Mouse (Mus musculus) CD4-positive helper T cell, adult 2 months (primary cell): ENCODE measurements around the gene Rfx3.

ENCODE experiments used
- DNase-seq: peaks from one replicate; pipeline ENCODE4 v3.0.0-alpha.2; 2012; ENCODE audit warnings: low read depth, missing footprints, low spot score

The Rfx3 gene

DNA sequence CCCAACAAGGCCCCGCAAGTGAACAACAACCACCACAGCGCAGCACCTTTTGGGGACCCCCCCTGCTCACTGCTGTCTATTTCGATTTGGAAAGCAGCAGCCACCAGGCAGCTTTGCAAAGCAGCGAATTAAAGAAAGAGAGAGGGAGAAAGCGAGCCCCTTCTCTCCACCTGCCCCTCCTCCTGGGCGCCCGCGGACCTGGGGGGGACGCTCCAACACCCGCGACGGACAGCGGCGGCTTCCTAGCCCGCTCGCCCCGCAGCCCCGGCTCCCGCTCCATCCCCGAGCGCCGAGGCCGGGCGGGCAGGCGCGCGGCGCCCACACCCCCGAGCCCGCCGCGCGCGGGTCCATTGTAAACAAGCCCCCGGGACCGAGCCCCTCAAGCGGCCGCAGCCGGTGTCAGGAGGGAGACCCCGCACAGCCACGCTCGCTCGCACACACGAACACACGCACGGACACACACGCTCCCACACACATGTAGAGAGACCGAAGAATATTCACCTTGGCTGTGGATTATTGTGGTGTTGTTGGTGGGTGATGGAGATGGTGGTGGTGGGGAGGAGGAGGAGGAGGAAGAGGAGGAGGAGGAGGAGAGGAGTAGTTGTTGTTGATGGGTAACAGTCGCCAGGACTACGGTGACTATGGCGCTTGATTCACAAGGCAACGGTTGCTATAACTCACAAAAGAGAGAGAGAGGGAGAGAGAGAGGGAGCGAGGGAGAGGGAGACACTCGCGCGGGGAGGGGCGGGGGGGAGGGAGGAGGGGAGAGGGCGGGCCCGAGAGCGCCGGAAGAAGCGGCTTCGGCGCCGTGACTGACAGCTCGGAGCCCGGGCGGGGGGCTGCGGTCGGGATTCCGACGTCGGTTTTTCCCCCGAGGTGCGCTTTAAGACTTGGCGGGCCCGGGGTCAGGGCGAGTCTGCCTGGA is at the start of gene Rfx3:
Gene Rfx3, minus strand, starts transcription at position 696 of the 925 bp plus-strand sequence.
- peak; percentile 94 for DNase-seq

DNA sequence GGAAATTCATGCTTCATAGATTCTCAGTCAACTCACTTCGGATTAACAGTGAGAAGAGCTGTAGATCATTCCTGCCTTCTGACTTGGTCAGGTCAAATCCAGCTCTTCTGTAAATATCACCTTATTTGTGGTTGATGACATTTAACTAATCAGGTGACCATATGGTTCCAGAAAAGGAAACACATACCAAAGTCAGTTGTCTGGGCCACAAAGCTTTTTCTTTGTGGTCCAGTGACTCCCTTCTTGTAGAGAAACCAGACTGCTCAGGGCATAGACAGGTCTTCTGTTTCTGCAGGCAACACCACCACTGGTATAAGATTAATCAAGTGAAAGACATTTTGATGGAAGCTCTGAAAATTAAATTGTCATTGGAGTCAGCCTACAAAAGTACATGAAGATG is 41.1 kb upstream of the Rfx3 start:
- DNase-seq = no peak

DNA sequence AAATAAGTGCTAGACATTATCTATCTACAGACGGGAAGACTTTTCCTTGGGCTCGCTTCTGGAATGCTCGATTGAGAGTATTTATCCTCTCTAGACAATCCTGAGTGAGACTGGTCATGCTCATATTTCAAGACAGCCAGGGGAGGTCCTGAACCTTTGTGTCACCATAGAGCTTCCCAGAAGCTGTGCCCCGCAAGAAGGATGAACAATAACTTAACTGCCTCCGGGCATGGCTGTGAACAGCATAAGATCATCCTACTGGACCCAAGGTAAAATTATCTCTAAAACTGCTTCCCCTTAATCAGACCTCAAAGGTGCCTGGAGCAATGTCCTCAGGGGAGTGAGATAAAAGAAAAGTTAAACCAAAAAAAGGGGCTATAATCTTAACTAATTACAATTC is 40.6 kb upstream of the Rfx3 start:
- no peak for DNase-seq

DNA sequence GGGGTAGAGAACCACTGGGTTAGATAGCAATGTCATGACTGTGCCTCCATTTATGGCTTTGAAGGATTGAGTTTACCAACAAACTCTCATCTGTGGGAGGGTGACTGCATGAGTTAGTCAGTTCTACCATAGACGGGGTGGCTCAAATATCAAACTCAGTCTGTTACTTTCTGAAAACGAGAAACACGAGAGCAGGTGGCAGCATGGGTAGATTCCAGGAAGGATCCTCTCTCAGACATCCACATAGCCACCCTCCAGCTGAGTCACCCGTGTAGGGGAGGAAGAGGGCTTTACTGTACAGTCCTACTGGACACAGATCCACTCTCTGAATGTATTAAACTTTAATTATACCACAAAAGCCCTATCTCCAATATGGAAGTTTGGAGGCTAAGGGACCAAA is 38.3 kb upstream of the Rfx3 start:
- DNase-seq = no peak

- no peak for DNase-seq
Observed at GRCm38 (mm10) chr19:28046806-28047205, 35.8 kb upstream of the Rfx3 start.

GRCm38 (mm10) chr19:28044950-28045349 is 34.0 kb upstream of the Rfx3 start:
- no peak for DNase-seq

GRCm38 (mm10) chr19:28011718-28012499 is 943 bp upstream of the Rfx3 start:
- no peak for DNase-seq

GRCm38 (mm10) chr19:28011396-28011717 is 391 bp upstream of the Rfx3 start:
- peak; percentile 99 for DNase-seq

- peak; percentile 93 for DNase-seq
Observed at GRCm38 (mm10) chr19:28009587-28010281, 1.2 kb downstream of the Rfx3 start.

DNA sequence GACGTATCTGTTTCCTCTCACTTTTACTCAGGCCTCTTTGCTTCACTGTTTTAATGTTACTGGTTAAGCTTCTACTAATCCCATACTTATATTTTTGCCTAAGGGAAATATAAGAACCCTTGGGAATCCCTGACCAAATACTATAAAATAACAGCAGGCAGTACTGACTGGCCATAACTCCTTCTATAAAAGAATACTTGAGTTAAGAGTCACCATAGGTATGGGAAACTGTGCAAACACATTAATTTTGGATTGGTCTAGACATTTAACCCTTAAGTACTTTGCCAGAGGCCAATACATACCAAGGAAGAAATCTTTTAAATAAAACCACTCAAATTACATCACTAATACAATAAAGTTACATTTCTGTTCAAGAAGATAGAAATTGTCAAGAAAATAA is 6.8 kb downstream of the Rfx3 start:
- no peak for DNase-seq

- DNase-seq = no peak
Observed at GRCm38 (mm10) chr19:28003474-28003873, 7.5 kb downstream of the Rfx3 start.

- no peak for DNase-seq
Observed at GRCm38 (mm10) chr19:28002708-28003107, 8.3 kb downstream of the Rfx3 start.

- DNase-seq = no peak
Observed at GRCm38 (mm10) chr19:27992800-27993199, 18.2 kb downstream of the Rfx3 start.

DNA sequence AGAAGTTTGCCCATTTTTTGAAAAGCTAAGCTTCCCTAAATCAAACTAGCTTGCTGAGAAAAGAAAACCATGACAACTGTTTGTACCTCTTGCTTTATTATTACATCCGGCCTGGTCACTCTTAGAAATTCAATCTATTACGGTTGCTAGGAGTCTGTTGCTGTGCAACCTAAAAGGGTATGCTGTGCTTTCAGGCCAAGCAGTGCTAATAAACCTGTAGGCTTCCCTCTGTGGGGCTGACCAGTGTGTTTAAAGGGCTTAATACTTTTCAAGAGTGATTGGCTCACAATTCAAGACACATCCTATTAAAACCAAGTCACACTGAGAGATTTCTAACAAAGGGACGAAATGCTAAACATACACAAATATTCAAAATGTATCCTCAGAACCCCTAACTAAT is 22.2 kb downstream of the Rfx3 start:
- DNase-seq = no peak

- DNase-seq = peak; percentile 62
Observed at GRCm38 (mm10) chr19:27967590-27967989, 43.4 kb downstream of the Rfx3 start.

DNA sequence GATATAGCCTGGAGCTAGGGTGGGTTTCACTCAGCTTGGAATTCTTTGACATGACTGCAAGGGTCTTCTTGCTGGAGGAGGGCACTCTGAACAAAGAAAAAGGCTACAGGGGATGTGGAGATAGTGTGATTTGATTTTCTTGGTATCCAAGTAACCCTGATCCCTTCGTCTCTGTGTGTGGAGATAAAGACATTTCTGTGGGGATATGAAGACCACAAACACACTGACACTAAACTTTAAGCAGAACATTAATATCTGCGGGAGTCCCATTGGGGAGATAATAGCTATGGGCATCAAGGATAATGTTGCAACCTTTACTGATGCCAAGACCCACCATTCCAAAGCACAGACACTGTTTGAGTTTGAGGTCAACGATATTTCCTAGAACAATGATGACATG is 49.7 kb downstream of the Rfx3 start:
- DNase-seq = no peak

DNA sequence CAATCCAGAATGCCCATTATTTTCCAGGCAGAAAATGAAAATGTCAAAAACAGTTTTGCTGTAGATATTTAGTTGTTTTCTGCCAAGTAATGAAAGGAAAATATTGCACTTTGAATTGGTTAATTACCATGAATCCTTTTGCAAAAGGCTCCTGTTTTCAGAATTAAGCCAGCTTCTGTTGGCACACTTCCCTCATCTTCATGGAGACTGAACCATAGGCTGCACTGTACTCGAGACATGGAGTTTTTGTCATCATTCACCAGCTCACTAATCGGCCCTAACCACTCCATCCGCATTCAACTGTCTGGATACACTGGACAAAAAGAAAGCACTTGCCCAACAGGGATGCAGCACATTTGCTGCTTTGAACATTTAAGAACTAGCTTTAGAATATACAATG is 75.5 kb downstream of the Rfx3 start:
- DNase-seq = no peak

- no peak for DNase-seq
Observed at GRCm38 (mm10) chr19:27931136-27931535, 79.8 kb downstream of the Rfx3 start.

GRCm38 (mm10) chr19:27926378-27926777 is 84.6 kb downstream of the Rfx3 start:
- DNase-seq = peak; percentile 34

GRCm38 (mm10) chr19:27919040-27919439 is 91.9 kb downstream of the Rfx3 start:
- DNase-seq = no peak

- no peak for DNase-seq
Observed at GRCm38 (mm10) chr19:27916446-27916845, 94.5 kb downstream of the Rfx3 start.

DNA sequence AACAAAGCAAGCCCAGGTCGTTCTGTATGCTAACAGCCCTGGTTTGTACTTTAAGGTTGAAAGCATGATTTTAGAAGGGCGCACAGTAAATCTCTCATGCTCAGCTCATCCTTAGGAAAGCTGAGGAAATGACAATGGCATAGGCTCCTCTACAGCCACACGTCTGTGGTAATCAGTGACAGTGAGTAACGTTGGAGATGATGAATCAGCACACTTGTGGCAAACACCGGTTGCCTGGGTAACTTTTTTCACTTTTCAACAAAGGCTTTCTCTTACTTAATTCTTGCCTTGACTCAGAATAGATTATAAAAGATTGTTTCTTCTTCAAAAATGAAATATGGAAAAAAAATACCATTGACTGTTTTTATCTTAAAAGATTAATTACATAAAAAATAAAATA is 104.0 kb downstream of the Rfx3 start:
- peak; percentile 29 for DNase-seq
